Mouse (Mus musculus): ENCODE results near the gene Pde4d.

Gene Pde4d

DNA sequence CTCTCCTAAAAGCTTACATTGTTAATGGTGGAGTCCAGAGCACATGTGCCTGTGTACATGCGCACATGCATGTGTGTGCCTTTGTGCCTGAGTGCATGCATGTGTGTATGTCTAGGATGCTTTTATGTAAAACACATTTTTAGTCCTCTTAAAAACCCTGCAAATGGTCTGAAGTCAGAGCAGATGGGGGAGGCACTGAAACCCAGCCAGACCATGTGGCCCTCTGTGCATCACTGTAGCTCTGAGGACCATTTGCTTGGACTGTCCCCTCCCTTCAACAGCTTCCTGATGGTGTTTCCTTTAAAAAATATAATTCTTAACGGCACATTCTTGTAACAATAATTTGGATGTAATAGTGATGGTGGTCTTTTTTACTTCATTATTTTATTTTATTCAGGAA lies 1177.5 kb downstream of the Pde4d start:
- DNase-seq (ENCODE audit: low spot score): no peak

DNA sequence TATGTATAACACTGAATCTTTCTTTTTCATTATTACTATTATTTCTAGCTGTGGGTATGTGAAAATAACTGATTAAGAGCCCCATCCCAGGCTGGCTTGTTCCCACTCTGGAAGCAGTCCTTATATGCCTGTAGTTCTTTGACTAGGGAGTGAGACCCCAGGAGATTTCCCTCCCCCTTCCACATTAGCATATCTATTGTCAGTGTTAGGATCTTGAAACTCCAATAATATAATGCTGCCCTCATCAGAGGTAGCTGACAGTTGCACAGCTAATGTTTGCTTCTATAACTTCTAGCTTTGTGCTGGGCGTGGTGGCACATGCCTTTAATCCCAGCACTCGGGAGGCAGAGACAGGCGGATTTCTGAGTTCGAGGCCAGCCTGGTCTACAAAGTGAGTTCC lies 1178.9 kb downstream of the Pde4d start:
- DNase-seq (ENCODE audit: low spot score): no peak

DNA sequence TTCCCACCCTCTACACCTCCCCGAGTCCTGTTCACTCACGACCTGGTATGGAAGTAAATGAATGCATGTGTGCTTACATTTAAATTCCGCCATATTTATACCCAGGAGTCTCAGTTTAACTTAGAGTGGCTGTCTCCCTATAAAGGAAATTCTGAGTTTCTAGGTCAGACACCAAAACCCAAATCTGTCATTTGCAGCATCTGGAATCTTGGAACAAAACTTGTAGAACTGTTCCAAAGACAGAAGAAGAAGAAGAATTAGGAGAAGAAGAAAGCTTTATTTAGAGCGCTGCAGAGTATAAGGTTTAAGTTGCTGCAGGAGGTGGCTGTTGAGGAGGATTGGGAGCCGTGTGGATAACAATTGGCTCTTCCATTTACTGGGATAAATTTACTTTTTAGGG lies 1179.5 kb downstream of the Pde4d start:
- DNase-seq (ENCODE audit: low spot score): no peak

DNA sequence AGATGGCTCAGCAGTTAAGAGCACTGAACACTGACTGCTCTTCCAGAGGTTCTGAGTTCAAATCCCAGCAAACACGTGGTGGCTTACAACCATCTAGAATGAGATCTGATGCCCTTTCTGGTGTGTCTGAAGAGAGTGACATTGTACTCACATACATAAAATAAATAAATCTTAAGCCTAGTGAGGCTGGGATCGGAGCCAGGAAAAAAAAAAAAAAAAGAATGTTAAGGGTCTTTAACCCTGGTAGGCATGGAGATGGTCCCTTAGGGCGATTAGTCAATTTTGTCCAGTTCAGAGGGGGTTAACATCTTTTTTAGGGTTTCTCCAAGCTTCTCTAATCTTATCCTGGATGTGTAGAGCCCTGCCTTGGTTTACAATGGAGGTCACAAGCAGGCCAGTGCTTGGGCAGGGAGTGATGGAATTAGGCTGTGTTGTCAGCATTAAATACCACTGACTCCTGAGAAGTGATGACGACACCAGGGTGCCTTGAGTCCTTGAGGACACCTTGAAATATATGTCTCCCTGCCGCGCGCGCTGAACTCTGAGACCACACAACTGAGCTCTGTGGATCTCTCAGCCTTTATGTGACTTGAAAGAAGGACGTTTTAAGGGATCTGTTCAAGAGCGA lies 1181.8 kb downstream of the Pde4d start:
- no peak for DNase-seq (ENCODE audit: low spot score)

DNA sequence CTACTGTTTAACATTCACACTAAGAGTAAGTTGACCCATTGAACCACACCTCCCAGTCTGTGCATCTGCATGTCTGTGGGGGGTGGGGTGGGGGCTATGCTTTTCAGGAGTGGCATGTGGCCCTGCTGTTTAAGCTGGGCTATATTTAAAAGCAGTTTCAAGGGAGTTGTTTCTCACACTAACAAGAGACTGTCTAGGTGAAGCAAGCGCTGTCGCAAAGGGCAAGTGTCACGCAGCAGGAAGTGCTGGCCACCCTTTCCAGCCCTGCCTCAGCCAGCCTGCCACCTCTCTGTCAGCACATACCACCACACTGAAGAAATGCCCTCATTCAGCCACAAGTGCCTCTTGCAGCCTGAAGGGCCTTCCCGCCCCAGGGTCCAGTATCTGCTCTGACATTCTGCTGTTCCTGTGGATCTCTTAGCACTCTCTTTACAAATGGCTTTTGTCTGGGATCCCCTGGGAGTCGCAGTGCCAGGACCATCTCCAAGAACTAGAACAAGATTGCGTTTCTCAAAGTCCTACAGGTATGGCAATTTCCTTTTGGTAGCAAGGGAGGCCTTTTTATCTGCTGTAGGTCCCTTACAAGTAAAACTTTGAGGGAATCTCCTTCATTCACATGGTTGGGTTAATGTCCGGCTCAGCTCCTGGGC lies 1182.8 kb downstream of the Pde4d start:
- DNase-seq (ENCODE audit: low spot score): no peak

DNA sequence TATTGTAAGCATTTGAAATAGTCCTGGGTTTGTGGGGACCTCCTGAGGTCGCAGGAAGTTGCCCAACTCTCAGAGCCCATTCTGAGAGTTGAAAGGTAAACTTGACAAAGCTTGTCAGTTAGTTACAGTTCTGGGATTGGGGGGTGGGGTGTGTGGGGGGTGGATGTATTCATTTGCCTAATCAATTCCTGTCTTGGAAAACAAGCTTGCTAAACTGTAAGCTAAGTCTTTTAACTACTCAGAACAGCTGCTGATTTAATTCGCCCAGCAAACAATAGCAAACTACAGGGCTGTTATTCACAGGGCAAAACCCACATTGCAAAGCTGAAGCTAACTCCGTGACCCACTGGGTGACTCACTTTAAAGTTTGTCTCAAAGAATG lies 1183.3 kb downstream of the Pde4d start:
- no peak for DNase-seq (ENCODE audit: low spot score)

DNA sequence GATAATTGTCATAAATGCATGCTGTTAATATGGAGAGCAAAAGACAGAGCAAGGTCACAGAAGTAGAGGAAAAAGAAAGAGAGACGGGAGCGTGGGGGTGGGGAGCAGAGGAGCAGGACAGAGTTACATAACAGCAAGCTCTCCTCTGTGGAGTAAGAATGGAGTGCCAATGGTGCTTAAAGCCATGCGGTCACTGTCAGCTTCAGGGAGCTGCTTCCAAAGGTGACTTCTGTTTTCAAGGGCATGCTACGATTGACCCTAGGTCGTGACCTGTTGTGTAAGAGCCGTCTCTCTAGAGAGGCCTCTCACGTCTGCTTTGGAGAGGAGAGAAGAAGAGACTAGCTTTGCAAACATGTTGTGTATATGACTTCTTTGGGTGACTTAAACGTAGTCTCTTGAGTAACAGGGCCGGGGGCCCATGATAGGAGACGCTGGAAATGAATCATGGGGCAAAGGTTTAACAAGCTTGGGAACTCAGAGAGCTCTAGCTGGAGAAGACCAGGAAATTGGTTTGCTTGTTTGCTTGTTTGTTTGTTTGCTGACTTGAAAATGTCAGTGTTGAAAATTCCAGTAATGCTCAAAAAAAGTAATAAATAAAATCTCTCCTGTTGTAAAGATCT lies 1186.3 kb downstream of the Pde4d start:
- no peak for DNase-seq (ENCODE audit: low spot score)

DNA sequence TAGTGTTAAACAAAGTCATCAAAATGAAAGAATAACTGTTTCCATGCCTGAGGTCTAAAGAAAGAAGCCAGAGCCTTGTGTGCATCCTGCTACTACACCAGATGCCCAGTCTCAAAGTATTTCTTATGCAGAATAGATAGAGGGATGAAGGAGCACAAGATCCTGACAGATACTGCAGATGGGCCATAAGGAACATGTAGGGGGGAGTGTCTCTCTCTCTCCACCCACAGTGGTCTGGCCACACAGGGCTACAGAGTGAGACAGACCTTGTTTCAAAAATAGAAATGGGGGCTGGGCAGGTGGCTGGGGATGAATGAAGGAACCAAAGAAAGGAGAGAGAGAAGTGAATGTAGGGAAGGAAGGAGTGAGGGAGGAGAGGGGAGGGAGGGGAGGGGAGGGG lies 1188.5 kb downstream of the Pde4d start:
- no peak for DNase-seq (ENCODE audit: low spot score)

DNA sequence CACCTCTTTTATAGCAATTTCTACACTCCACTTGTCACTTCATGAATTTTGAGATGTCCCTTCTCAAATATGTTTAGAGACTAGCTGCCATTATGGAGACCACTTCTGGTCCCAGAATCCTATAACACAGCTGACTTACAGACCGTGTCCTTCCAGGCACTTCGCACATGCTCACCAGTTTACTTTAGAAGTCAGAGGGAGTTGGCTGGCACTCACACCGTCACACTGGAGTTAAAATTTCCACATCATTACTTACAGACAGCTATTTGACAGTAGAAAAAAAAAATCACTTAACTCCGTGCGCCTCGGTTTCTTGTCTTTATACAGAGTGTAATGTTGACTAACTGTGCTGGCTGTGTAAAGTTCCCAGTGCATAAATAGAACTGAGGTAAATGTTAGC lies 1189.5 kb downstream of the Pde4d start:
- no peak for DNase-seq (ENCODE audit: low spot score)

DNA sequence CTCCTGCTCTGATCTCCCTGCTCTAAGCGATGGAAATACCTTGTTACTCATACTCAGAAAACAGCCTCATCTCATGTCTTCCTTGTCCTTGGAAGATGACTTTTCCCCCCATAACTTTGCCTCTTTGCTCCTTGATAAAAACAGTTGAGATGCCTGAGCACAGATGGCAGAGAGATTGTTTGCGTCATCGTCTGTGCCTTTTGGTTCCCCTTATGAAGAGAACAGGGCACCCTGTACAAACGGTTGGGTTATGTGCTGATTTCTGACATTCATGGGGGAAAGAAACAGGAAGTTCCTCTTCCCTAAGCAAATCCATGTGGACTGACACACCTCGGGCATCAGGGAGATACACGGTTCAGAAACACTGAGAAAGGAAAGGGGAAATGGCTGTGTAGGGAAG lies 1191.8 kb downstream of the Pde4d start:
- no peak for DNase-seq (ENCODE audit: low spot score)

DNA sequence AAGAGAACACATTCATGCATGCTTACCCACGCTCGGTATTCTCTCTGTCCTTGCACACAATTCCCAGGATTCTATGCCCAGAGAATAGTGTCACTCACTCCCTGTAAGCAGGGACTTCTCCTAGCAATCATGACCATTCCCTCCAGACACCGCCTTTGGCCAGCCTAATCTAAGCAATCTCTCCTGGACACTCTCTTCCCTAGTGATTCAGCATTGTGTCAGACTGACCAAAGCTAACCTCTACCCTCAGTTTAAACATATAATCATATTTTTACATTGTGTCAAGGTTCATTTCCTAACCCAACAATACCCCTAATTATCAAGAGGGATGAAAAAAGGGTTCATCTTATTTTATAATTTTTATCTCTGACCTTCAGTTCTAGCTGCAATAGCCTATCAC lies 1193.7 kb downstream of the Pde4d start:
- no peak for DNase-seq (ENCODE audit: low spot score)

DNA sequence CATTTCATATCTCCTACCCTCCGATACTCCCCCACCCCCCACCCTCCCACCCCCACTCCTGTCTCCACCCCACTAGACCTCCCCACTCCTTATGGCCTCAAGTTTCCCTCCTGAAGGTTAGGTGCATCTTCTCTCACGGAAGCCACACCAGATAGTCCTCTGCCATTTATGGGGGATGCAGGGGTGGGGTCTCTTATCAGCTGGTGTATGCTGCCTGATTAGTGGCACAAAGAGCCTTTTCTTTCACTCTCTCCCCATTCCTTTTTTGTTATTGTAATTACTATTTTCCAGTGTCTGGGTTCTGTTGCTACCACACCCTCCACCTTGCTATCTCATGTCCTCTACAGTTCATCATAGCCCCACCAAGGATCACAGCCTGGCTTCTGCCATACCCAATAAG lies 1194.3 kb downstream of the Pde4d start:
- DNase-seq (ENCODE audit: low spot score): no peak

DNA sequence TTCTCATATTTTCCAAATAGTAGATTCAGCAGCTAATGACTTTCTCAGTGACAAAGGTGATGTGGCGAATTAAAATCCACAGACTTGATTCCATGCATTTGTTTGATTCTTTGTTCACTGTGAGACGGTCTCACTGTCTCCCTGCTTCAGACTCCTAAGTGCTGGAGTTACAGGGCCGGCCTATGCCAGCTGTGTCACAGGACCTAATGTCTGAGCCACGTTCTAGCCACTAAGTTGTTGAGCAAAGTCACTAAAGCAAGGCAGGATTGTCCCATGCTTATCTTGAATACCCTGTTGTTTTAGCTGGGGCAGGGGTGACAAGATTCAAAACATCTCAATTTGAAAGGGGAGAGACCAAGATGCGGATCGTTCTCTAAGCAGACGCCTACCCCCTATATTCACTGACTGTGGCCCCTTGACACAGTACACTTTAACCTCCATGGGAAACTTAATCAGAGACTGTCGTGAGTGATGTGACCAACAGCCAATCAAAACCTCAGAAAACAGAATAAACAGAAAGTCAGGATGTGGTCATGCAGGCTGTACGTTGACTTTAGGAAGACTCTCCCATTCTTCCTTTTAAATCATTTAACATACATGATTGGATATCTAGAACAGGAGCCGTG lies 1195.6 kb downstream of the Pde4d start:
- DNase-seq (ENCODE audit: low spot score): no peak

DNA sequence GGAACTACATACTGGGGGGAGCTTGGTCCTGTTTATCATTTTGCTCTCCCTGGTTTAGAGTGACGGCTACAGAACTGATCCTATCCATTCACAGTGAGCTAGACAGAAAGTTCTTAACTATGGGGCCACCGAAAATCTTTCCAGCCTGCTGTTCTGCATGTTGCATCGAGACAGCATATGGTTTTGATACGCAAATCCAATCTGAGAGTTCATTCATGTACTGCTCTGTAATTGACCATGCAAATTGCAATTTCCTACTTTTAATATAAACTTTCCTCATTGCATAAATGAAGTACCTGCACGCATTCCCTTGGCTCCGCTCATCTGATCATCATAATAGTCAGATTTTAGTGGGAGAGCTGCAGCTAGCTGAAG lies 1196.1 kb downstream of the Pde4d start:
- DNase-seq (ENCODE audit: low spot score): no peak

DNA sequence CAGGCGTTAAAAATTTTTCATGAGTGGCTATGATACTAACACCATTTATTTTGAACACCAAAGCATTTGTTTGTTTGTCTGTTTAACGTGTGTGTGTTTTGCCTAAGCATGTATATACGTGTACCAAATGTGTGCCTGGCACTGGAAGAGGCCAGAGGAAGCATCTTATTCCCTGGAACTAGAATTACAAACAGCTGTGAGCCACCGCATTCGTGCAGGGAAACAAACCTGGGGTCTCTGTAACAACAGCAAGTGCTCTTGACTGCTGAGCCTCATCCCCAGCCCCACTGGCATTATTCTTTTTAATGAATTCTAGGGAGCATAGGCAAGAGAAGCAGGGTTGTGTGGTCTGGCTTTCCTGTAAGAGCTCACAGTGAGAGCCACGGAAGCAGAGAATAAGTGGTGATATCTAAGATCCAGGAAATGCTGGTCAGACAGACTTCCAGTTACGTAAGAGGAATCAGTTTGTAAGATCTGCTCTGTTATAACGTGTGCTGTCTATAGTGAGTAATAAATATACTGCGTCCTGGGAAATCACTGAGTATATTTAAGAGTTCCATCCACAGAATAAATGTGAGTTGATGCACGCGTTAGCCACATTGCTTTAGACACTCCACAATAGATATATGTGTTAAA lies 1197.0 kb downstream of the Pde4d start:
- DNase-seq (ENCODE audit: low spot score): no peak

DNA sequence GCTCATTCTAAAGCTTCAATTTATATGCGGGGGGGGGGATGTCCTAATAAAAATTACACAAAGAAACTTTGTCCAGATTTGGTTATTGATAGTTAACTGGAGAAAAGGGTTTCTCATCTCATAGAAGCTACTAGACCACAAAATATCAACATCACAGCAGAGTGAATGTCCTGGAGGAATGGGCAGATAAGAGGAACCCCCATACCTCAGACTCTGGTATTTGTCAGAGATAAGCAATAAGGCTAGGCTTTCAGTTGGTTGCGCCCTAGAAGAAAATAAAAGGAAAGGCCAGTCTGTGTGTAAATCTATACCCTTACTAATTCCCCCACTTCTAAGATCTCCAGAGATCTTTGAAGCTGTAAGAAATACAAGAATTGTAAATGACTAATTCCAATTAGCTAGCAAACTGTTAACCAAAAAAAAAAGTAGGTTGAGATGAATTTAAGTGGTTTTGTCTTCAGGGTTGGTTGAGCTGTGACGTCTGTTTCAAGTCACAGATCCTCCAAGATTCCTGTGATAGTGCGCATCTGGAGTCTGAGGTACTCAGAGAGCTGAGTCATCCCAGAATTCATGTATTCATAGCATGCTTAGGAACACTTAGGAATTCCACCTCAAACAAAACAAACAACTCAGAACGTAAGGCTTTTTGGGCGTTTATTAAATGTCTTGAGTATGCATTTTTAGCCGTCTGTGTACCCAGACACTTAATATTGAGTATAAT lies 1197.9 kb downstream of the Pde4d start:
- no peak for DNase-seq (ENCODE audit: low spot score)

DNA sequence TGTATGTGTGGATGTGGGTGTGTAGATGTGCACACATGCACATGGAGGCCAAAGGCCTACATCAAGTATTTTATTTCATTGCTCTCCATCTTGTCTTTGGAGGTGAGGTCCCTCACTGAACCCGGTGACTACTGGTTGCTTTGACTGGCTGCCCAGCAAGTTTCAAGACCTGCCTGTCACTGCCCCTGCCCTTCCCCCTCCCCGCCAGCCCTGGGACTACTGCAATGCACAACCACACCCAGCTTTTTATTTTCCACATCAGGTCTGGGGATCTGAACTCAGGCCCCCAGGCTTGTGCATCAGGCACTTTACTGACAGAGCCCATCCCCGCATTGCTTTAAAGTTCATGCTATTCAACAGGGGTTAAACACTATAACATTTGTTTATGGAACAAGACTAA lies 1198.6 kb downstream of the Pde4d start:
- no peak for DNase-seq (ENCODE audit: low spot score)

DNA sequence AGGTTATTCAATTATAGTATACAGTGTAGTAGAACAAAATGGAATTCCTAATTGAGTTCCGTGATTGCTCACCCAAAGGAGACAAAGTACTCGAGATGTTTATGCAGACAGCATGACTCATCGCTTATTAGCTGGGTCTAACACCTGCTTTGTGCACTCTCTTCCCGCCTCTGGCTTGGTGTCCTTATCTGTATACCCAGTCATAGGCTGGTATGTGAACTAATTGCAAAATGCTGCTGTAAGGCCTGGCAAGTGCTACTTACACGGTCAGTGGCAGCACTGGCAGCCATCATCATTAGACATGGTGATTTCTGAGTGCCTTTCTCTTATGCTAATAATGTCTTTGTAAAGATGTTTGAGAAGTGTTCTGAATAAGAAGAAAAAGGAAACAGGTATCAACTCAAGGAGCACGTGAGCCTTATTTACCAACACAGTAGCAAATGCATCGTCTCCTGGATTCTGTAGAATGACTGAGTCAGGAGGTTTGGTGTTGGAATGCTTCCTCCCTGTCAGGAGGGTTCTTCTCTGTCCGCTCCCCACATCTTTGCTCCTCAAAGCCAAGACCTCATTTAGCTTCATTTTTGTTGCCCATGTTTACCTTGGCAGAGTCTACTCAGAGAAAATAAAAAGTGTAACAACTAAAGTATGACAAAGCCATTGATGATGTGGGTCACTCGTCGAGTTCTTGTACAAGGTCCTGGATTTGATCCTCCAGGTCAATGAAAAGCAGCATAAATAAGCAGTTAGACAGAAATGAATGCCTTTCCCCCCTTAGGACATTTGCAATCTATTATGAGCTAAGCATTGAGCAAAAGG lies 1202.2 kb downstream of the Pde4d start:
- DNase-seq (ENCODE audit: low spot score): no peak

DNA sequence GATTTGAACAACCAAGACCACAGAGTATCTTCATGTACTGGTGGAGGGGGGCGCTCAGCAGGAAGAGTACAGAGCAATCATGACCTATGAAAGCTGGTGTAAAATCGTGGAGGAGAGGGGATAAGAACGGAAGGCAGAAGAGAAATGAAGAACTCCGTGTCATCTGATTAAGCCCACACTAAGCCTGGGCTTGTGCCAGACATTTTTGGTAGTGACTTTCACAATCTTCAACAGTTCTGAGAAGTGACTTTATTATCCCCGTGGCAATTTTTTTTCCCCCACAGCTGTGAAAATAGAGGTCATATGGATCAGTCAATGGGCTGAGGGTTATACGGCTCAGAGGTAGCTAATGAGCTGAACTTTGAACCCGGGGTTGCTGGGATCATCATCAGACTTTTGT lies 1202.9 kb downstream of the Pde4d start:
- DNase-seq (ENCODE audit: low spot score): no peak

DNA sequence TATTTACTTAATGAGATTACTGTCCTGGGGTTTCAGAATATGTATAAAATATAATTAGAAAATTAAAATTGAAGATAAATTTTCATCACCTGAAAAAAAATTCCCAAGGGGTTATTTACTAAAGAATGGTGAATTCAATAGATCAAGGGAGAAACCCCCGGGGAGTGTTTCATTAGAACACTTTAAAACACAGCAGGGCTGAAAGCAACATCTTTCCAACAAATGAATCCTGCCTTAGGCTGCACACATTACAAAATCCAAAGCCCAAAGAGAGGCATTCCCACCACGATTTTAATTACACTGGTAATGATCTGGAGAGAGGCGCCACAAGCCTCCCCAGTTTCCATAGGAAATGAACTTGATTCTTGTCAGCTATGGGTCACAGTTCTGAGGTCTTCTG lies 1205.6 kb downstream of the Pde4d start:
- DNase-seq (ENCODE audit: low spot score): no peak

DNA sequence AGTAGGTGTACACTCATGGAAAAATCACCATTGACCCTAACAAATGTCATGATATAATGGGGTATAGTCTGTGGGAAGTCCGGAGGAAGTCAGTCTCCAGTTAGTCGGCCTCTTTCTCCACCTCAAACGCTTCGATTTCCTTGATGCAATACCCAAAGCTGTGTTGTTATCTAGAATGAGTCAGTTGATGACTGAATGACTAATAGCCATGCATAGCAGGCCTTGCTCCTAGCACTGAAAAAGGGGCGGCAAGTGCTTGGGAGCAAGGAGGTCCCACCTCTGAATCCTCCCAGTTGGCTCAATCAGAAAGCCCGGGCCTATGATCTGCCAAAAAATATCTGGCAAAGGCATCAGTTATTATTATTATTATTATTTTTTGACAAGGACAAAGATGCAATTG lies 1209.4 kb downstream of the Pde4d start:
- no peak for DNase-seq (ENCODE audit: low spot score)

DNA sequence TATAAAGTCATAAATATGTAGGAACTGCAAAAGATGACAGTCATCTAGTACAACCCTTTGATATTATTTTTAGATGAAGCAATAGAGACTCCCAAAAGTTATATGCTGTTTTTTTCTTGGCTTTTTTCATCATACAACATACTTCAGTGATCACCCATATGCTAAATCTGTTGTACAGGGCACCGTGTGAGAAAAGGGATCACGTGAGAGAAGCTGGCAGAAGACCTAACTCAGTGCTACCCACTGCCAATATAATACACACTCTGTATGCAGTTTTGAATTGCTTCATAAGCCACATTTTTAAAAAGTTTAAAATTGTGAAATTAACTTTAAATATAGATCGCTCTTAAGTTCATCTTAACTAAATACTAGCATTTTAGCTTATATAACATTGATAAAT lies 1211.6 kb downstream of the Pde4d start:
- DNase-seq (ENCODE audit: low spot score): no peak

All from layer of hippocampus, adult 9-10 months (tissue).